Mouse (Mus musculus): Measurements from ENCODE around the gene Btg3. TPM values are rescaled to one million over a fixed set of nuclear protein-coding genes. Genes with fewer than 3 reads are reported as not detected.
"Not testable (repeated sequence)": the region's sequence is repeated elsewhere in the genome, so short reads cannot be mapped to it uniquely, and the experiment has no call there.

Btg3 gene
- polyA plus RNA-seq, 1 experiment from 2014 or later, result 31.5 TPM

DNA sequence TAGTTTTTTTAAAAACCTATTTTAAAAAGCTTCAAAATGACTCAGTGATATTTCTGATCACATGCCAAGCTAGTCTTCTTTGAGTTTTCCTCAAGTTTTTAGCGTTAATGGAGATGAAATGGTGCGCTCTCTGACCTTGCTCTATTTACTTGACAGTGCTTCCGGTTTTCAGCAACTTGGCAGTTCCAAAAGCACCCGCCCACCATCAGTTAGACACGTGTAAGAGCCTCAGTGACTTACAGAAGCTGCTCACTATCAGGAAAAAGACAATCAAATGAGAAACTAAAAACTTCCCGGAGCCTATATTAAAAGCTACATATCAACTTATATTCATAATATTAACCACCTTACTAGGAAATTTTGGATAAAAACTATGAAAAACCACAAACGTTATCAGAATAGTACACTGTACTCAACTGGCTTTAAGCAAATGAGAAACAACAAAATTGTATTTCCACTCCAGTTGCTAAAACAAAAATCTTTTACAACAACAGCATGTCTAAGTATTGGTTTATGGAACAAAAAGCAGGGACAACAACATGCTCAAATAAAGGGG lies 5.4 kb downstream of the Btg3 start:
- peaks cover 3% of the 10 kb centered on the region for H3K36me3 ChIP-seq (ENCODE audit: control insufficient read depth, insufficient read depth, low read length)
- H3K9me3 ChIP-seq (ENCODE audit: control insufficient read depth, low read length), result no peaks in the 10 kb centered on the region
- no peak overlapping the region for H3K4me3 ChIP-seq (ENCODE audit: low read depth, low read length)
- no peak overlapping the region for H3K9ac ChIP-seq (ENCODE audit: low read length)
- no peaks in the 10 kb centered on the region for H3K27me3 ChIP-seq (ENCODE audit: control insufficient read depth, insufficient read depth, low read length)
- ATAC-seq (ENCODE audit: insufficient number of reproducible peaks, low FRiP score, low TSS enrichment, low read depth) (no peak), DNase-seq (ENCODE audit: low spot score) (no peak)
- no peak overlapping the region for H3K4me2 ChIP-seq (ENCODE audit: low read depth, severe bottlenecking)
- H3K27ac ChIP-seq (replicated peaks; ENCODE audit: low read depth, low read length), result no peak overlapping the region
- 86% methylated on average over 7 of the region's 7 CpGs for WGBS
- peaks cover 4% of the 10 kb centered on the region; the same call in 1 of the 2 replicates for H3K4me1 ChIP-seq (ENCODE audit: control insufficient read depth, insufficient read depth, low read length)

DNA sequence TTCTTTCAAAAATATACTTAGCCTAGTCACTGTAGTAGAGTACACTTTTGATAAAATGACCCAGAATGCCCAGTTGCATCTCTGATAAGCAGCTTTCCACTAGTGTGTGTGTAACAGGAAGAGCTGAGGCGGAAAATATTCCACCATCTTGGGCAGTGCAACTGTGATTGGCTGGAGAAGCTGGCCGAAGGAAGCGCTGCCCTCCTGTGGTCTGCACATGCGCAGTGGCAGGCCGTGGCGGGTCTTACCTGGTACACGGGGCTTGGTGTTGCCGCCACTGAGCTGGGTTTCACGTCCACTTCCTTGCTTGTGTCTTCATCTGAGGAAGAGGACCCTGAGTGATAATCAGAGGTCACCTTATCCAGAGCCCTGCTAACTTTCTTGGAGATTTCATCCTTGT lies 12.4 kb downstream of the Btg3 start:
- H3K9me3 ChIP-seq (ENCODE audit: control insufficient read depth, low read length); H3K4me1 ChIP-seq (ENCODE audit: control insufficient read depth, insufficient read depth, low read length); H3K27ac ChIP-seq (replicated peaks; ENCODE audit: low read depth, low read length); H3K9ac ChIP-seq (ENCODE audit: low read length); H3K4me3 ChIP-seq (ENCODE audit: low read depth, low read length); ATAC-seq (ENCODE audit: insufficient number of reproducible peaks, low FRiP score, low TSS enrichment, low read depth); DNase-seq (ENCODE audit: low spot score); H3K27me3 ChIP-seq (ENCODE audit: control insufficient read depth, insufficient read depth, low read length); H3K4me2 ChIP-seq (ENCODE audit: low read depth, severe bottlenecking); H3K36me3 ChIP-seq (ENCODE audit: control insufficient read depth, insufficient read depth, low read length): not testable (repeated sequence)
- 91% methylated on average over 8 of the region's 9 CpGs for WGBS

DNA sequence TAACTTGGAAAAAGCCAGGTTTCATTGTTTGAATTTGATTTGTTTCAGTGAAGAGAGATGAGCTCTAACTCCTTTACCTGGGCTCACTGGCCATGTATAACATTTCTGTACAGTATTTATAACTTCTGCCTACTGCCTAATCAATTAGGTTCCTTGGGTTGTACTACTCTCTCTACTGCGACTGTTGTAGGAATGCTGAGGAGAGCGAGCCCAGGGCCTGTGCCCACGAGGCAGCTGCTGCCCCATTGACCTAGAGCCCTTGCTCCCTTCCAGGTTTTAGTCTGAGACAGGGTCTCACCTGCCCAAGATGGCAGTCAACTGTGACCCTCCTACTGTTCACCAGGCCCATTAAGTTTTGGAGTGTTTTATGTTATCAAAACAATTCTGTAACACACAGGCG lies 15.5 kb downstream of the Btg3 start:
- H3K27ac ChIP-seq (replicated peaks; ENCODE audit: low read depth, low read length), result no peak overlapping the region
- no peaks in the 10 kb centered on the region for H3K27me3 ChIP-seq (ENCODE audit: control insufficient read depth, insufficient read depth, low read length)
- ATAC-seq (ENCODE audit: insufficient number of reproducible peaks, low FRiP score, low TSS enrichment, low read depth) (no peak), DNase-seq (ENCODE audit: low spot score) (no peak)
- WGBS, result 93% methylated on average over 4 of the region's 4 CpGs
- H3K4me1 ChIP-seq (ENCODE audit: control insufficient read depth, insufficient read depth, low read length), result no peaks in the 10 kb centered on the region
- H3K4me2 ChIP-seq (ENCODE audit: low read depth, severe bottlenecking), result no peak overlapping the region
- no peaks in the 10 kb centered on the region for H3K9me3 ChIP-seq (ENCODE audit: control insufficient read depth, low read length)
- H3K36me3 ChIP-seq (ENCODE audit: control insufficient read depth, insufficient read depth, low read length), result peaks cover 12% of the 10 kb centered on the region
- H3K4me3 ChIP-seq (ENCODE audit: low read depth, low read length), result no peak overlapping the region
- H3K9ac ChIP-seq (ENCODE audit: low read length), result no peak overlapping the region

DNA sequence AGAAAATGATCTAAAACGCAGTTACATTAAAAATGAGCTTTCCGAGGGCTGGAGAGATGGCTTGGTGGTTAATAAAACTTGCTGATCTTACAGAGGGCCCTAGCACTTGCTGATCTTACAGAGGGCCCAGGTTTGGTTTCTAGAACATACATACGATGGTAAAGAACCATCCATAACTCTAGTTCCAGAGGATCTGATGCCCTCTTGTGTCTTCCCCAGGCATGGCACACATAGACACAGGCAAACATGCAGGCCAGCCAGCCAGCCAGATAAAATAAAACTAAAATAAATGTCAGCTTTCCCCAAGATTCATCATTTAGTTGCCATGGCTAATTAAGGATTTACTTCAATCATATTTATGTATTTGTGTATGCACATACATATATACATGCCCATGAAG lies 19.2 kb downstream of the Btg3 start:
- ATAC-seq (ENCODE audit: insufficient number of reproducible peaks, low FRiP score, low TSS enrichment, low read depth) (no peak), DNase-seq (ENCODE audit: low spot score) (no peak)
- H3K36me3 ChIP-seq (ENCODE audit: control insufficient read depth, insufficient read depth, low read length), result peaks cover 9% of the 10 kb centered on the region
- no peak overlapping the region for H3K4me2 ChIP-seq (ENCODE audit: low read depth, severe bottlenecking)
- H3K4me1 ChIP-seq (ENCODE audit: control insufficient read depth, insufficient read depth, low read length), result no peaks in the 10 kb centered on the region
- no peak overlapping the region for H3K4me3 ChIP-seq (ENCODE audit: low read depth, low read length)
- no peak overlapping the region for H3K27ac ChIP-seq (replicated peaks; ENCODE audit: low read depth, low read length)
- WGBS, result 95% methylated on average over 3 of the region's 3 CpGs
- no peaks in the 10 kb centered on the region for H3K9me3 ChIP-seq (ENCODE audit: control insufficient read depth, low read length)
- H3K27me3 ChIP-seq (ENCODE audit: control insufficient read depth, insufficient read depth, low read length), result no peaks in the 10 kb centered on the region
- H3K9ac ChIP-seq (ENCODE audit: low read length), result no peak overlapping the region

DNA sequence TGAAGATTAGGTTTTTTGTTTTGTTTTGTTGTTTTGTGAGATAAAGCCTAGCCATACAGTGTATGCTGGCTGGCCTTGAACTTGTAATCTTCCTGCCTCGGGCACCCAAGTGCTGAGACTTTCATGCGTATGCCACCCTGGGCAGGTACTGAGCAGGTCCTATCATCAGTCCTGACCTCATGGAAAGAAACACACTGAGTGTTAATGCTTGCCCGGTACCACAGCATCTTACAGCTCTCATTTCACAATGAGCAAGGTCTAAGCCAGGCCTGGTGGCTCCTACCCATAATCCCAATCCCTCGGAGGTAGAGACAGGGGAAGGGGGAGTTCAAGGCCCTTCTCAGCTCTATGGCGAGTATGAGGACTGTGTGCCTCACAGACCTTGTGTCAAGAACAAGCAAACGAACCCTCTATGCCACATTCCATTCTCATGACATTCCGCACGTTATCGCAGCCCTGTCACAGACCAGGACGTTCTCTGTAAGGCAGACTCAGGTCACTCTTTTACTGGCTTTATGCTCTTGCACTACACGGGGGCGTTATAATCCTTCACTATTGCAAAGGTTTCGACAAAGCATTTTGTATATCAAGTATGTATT lies 29.6 kb downstream of the Btg3 start:
- H3K27me3 ChIP-seq (ENCODE audit: control insufficient read depth, insufficient read depth, low read length), result no peaks in the 10 kb centered on the region
- H3K27ac ChIP-seq (replicated peaks; ENCODE audit: low read depth, low read length), result no peak overlapping the region
- H3K36me3 ChIP-seq (ENCODE audit: control insufficient read depth, insufficient read depth, low read length), result no peaks in the 10 kb centered on the region
- no peak for DNase-seq (ENCODE audit: low spot score)
- 84% methylated on average over 13 of the region's 13 CpGs for WGBS
- peaks cover 8% of the 10 kb centered on the region for H3K4me1 ChIP-seq (ENCODE audit: control insufficient read depth, insufficient read depth, low read length)
- no peak overlapping the region for H3K9ac ChIP-seq (ENCODE audit: low read length)
- H3K4me3 ChIP-seq (ENCODE audit: low read depth, low read length), result no peak overlapping the region
- H3K4me2 ChIP-seq (ENCODE audit: low read depth, severe bottlenecking), result no peak overlapping the region
- H3K9me3 ChIP-seq (ENCODE audit: control insufficient read depth, low read length), result no peaks in the 10 kb centered on the region
- ATAC-seq (ENCODE audit: insufficient number of reproducible peaks, low FRiP score, low TSS enrichment, low read depth), result no peak

DNA sequence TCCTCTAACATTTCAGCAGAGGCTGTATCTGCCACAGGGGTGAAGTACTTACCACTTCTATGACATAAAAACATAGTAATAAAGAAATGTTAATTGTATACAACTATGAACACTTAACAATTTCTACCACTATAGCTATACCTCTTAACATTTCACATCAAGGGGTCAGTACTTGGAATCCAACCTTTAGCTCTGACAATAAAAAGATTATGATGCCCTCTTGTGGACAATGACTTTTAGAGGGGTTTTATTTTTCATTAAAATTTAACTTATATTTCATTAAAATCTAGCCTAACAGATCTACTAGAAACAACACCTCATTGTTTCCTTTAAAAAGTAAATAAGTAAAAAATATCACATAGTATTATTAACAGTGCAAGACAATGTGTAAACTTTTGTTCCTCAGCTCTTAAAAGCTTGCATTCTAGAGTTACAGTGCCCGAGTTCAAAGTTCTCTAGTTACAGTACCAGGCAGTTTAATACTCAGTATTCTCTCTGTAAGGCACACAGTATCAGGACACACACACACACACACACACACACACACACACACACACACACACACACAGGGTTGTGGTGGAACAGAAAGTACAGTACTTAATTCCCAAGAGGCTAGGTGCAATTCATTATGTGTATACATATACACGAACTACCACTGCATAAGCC lies 30.2 kb downstream of the Btg3 start:
- Histone ChIP-seq H3K4me1 (ENCODE audit: control insufficient read depth, insufficient read depth, low read length) (peaks cover 8% of the 10 kb centered on the region), H3K36me3 (ENCODE audit: control insufficient read depth, insufficient read depth, low read length) (no peaks in the 10 kb centered on the region), H3K4me3 (ENCODE audit: low read depth, low read length) (no peak overlapping the region), H3K9me3 (ENCODE audit: control insufficient read depth, low read length) (no peaks in the 10 kb centered on the region), H3K27me3 (ENCODE audit: control insufficient read depth, insufficient read depth, low read length) (no peaks in the 10 kb centered on the region), H3K4me2 (ENCODE audit: low read depth, severe bottlenecking) (no peak overlapping the region), H3K9ac (ENCODE audit: low read length) (no peak overlapping the region), H3K27ac (replicated peaks; ENCODE audit: low read depth, low read length) (no peak overlapping the region)
- no peak for DNase-seq (ENCODE audit: low spot score)
- 81% methylated on average over 2 of the region's 2 CpGs for WGBS
- ATAC-seq (ENCODE audit: insufficient number of reproducible peaks, low FRiP score, low TSS enrichment, low read depth), result no peak

DNA sequence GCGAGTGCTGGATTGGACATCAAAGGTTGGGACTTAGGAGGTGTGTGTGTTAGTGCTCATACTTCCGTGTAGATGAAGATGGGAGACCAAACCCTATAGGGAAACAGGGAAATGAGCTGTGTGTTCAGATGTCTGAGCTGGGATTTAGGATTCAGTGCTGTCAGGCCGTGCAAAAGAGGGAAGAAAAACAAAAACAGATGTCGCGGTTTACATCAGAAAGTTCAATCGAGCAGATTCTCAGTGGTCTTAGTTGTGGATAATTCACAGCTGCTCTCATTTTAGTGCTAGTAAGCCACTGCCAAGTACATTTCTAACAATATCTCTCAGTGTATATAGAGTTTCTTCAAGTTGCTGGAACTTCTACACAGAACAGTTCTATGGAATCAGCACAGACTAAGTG lies 33.2 kb downstream of the Btg3 start:
- ATAC-seq (ENCODE audit: insufficient number of reproducible peaks, low FRiP score, low TSS enrichment, low read depth) (no peak), DNase-seq (ENCODE audit: low spot score) (no peak)
- Histone ChIP-seq H3K4me1 (ENCODE audit: control insufficient read depth, insufficient read depth, low read length) (peaks cover 8% of the 10 kb centered on the region), H3K4me3 (ENCODE audit: low read depth, low read length) (no peak overlapping the region), H3K27me3 (ENCODE audit: control insufficient read depth, insufficient read depth, low read length) (no peaks in the 10 kb centered on the region), H3K4me2 (ENCODE audit: low read depth, severe bottlenecking) (no peak overlapping the region), H3K27ac (replicated peaks; ENCODE audit: low read depth, low read length) (no peak overlapping the region), H3K9ac (ENCODE audit: low read length) (no peak overlapping the region), H3K9me3 (ENCODE audit: control insufficient read depth, low read length) (no peaks in the 10 kb centered on the region), H3K36me3 (ENCODE audit: control insufficient read depth, insufficient read depth, low read length) (no peaks in the 10 kb centered on the region)
- 18% methylated on average over 6 of the region's 6 CpGs for WGBS

DNA sequence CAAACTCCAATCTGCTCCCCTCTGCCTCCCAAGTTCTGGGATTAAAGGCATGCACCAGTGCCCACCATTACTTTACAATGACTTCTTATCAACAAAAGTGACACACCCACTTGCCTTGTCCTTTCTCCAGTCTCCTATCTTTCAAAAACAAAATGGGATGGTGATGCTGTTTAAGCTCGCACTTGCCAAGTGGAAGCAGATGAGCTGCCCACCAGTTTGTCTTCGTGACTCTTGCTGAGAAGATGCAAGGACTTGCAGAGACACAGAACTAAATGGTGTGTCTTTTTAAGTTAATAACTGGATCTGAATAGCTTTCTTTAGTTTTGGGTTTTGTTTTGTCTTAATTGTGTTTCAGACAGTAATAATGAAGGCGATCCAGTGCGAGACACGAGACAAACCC lies 34.2 kb downstream of the Btg3 start:
- Histone ChIP-seq H3K27me3 (ENCODE audit: control insufficient read depth, insufficient read depth, low read length) (no peaks in the 10 kb centered on the region), H3K9ac (ENCODE audit: low read length) (no peak overlapping the region), H3K4me1 (ENCODE audit: control insufficient read depth, insufficient read depth, low read length) (peaks cover 8% of the 10 kb centered on the region), H3K36me3 (ENCODE audit: control insufficient read depth, insufficient read depth, low read length) (no peaks in the 10 kb centered on the region), H3K27ac (replicated peaks; ENCODE audit: low read depth, low read length) (no peak overlapping the region), H3K4me3 (ENCODE audit: low read depth, low read length) (no peak overlapping the region), H3K9me3 (ENCODE audit: control insufficient read depth, low read length) (no peaks in the 10 kb centered on the region), H3K4me2 (ENCODE audit: low read depth, severe bottlenecking) (no peak overlapping the region)
- ATAC-seq (ENCODE audit: insufficient number of reproducible peaks, low FRiP score, low TSS enrichment, low read depth) (no peak), DNase-seq (ENCODE audit: low spot score) (no peak)
- WGBS, result 94% methylated on average over 5 of the region's 5 CpGs

All from limb, embryonic 11.5 days (tissue).